Mouse (Mus musculus): ENCODE results near the gene Npas3. TPM values are rescaled to one million over a fixed set of nuclear protein-coding genes. Genes with fewer than 3 reads are reported as not detected.

The Npas3 gene
- polyA plus RNA-seq, 1 experiment from 2014 or later = 9.2 TPM

GRCm38 (mm10) chr12:53566712-53567387 is 318.4 kb downstream of the Npas3 start:
- Histone ChIP-seq H3K36me3 (0 out of 2 replicates have a peak, but pooled peaks cover 3% of the 10 kb centered on the region), H3K4me3 (no peak overlapping the region), H3K27ac (replicated peaks) (no peak overlapping the region), H3K4me1 (no peaks in the 10 kb centered on the region), H3K27me3 (ENCODE audit: low read depth, poor library complexity, severe bottlenecking) (no peaks in the 10 kb centered on the region), H3K9me3 (replicated peaks) (no peaks in the 10 kb centered on the region)
- 91% methylated on average over 12 of the region's 12 CpGs for WGBS
- no peak for DNase-seq (ENCODE audit: low spot score)

- Histone ChIP-seq H3K4me3 (no peak overlapping the region), H3K27ac (replicated peaks) (no peak overlapping the region), H3K4me1 (no peaks in the 10 kb centered on the region), H3K27me3 (ENCODE audit: low read depth, poor library complexity, severe bottlenecking) (no peaks in the 10 kb centered on the region), H3K9me3 (replicated peaks) (no peaks in the 10 kb centered on the region), H3K36me3 (no peaks in the 10 kb centered on the region)
- 95% methylated on average over 5 of the region's 5 CpGs for WGBS
- DNase-seq (ENCODE audit: low spot score) = no peak
Observed at GRCm38 (mm10) chr12:53581181-53581580, 332.7 kb downstream of the Npas3 start.

- no peak for DNase-seq (ENCODE audit: low spot score)
- Histone ChIP-seq H3K4me3 (no peak overlapping the region), H3K9me3 (replicated peaks) (no peaks in the 10 kb centered on the region), H3K4me1 (peaks cover 25% of the 10 kb centered on the region), H3K36me3 (no peaks in the 10 kb centered on the region), H3K27ac (replicated peaks) (peak overlapping the region; percentile 30; the same call in 1 of the 2 replicates), H3K27me3 (ENCODE audit: low read depth, poor library complexity, severe bottlenecking) (no peaks in the 10 kb centered on the region)
- WGBS = 91% methylated on average over 5 of the region's 5 CpGs
Observed at GRCm38 (mm10) chr12:53587249-53587648, 338.8 kb downstream of the Npas3 start.

- H3K4me3 ChIP-seq = no peak overlapping the region
- no peaks in the 10 kb centered on the region for H3K9me3 ChIP-seq (replicated peaks)
- 87% methylated on average over 19 of the region's 19 CpGs for WGBS
- no peaks in the 10 kb centered on the region for H3K36me3 ChIP-seq
- no peak for DNase-seq (ENCODE audit: low spot score)
- H3K27ac ChIP-seq (replicated peaks) = peak overlapping the region; percentile 30; the same call in 1 of the 2 replicates
- H3K27me3 ChIP-seq (ENCODE audit: low read depth, poor library complexity, severe bottlenecking) = no peaks in the 10 kb centered on the region
- peaks cover 25% of the 10 kb centered on the region for H3K4me1 ChIP-seq
Observed at GRCm38 (mm10) chr12:53587691-53588504, 339.4 kb downstream of the Npas3 start.

DNA sequence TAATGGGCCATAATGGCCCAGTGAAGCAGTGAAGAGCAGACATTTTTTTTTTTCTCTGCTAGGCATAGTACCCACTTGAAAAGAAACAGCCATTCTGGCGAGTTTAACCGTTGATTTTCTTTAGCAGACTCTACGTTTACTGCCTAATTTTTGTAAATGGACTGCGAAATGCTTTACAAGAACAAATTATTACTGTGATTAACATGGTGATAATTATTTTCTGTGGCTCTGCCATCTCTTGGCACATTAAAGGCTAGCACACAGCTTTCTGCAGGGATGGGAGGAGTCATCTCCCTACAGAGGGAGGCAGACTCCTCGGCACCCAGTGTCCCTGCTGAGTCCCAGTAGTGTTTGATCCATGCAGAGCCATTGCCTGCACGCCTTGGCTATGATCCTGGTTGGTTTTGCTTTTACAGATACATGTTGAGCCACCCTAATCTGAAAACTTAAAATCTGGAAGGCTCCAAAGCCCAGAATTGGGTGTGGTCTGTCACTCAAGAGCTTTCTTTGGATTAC is 341.0 kb downstream of the Npas3 start:
- Histone ChIP-seq H3K9me3 (replicated peaks) (no peaks in the 10 kb centered on the region), H3K27ac (replicated peaks) (no peak overlapping the region), H3K36me3 (no peaks in the 10 kb centered on the region), H3K4me3 (no peak overlapping the region), H3K4me1 (peaks cover 25% of the 10 kb centered on the region), H3K27me3 (ENCODE audit: low read depth, poor library complexity, severe bottlenecking) (no peaks in the 10 kb centered on the region)
- 71% methylated on average over 6 of the region's 6 CpGs for WGBS
- DNase-seq (ENCODE audit: low spot score) = no peak

DNA sequence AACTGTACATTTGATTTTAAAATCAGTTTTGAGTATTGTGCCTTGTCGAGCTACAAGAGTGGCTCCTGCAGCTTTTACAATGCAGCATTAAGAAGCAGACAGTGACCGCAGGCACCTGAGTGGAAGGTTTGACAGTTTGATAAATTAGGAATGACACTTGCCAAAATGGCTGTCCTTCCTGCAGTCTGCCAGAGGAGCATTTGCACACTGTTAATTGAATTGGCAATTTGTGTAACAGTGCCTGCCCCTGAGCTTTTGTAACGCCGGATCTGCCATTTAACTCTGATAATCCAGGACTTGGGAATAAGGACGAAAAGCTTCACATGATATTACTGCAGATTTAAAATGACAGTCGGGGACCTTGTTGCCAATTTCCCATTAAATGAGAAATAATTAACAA is 357.2 kb downstream of the Npas3 start:
- Histone ChIP-seq H3K36me3 (peaks cover 8% of the 10 kb centered on the region; the same call in 1 of the 2 replicates), H3K9me3 (replicated peaks) (no peaks in the 10 kb centered on the region), H3K27me3 (ENCODE audit: low read depth, poor library complexity, severe bottlenecking) (no peaks in the 10 kb centered on the region), H3K27ac (replicated peaks) (no peak overlapping the region), H3K4me3 (no peak overlapping the region), H3K4me1 (no peaks in the 10 kb centered on the region)
- 82% methylated on average over 6 of the region's 6 CpGs for WGBS
- DNase-seq (ENCODE audit: low spot score) = no peak

- 89% methylated on average over 7 of the region's 7 CpGs for whole genome bisulfite sequencing
- DNase-seq (ENCODE audit: low spot score) = no peak
- Histone ChIP-seq H3K9me3 (replicated peaks) (no peaks in the 10 kb centered on the region), H3K27ac (replicated peaks) (no peak overlapping the region), H3K36me3 (no peaks in the 10 kb centered on the region), H3K4me1 (peaks cover 5% of the 10 kb centered on the region), H3K27me3 (ENCODE audit: low read depth, poor library complexity, severe bottlenecking) (no peaks in the 10 kb centered on the region), H3K4me3 (no peak overlapping the region)
Observed at GRCm38 (mm10) chr12:53612120-53612519, 363.6 kb downstream of the Npas3 start.

- Histone ChIP-seq H3K4me1 (peaks cover 32% of the 10 kb centered on the region), H3K27ac (replicated peaks) (no peak overlapping the region), H3K4me3 (no peak overlapping the region), H3K9me3 (replicated peaks) (no peaks in the 10 kb centered on the region), H3K36me3 (no peaks in the 10 kb centered on the region), H3K27me3 (ENCODE audit: low read depth, poor library complexity, severe bottlenecking) (no peaks in the 10 kb centered on the region)
- 66% methylated on average over 7 of the region's 7 CpGs for WGBS
- no peak for DNase-seq (ENCODE audit: low spot score)
Observed at GRCm38 (mm10) chr12:53621271-53621670, 372.8 kb downstream of the Npas3 start.

GRCm38 (mm10) chr12:53623793-53624192 is 375.3 kb downstream of the Npas3 start:
- 50% methylated on average over 9 of the region's 9 CpGs for WGBS

GRCm38 (mm10) chr12:53624379-53625021 is 376.0 kb downstream of the Npas3 start:
- H3K4me3 ChIP-seq = no peak overlapping the region
- no peaks in the 10 kb centered on the region for H3K36me3 ChIP-seq
- whole genome bisulfite sequencing = 73% methylated on average over 11 of the region's 11 CpGs
- DNase-seq (ENCODE audit: low spot score) = no peak
- H3K27ac ChIP-seq (replicated peaks) = peak overlapping the region; percentile 72
- no peaks in the 10 kb centered on the region for H3K9me3 ChIP-seq (replicated peaks)
- H3K4me1 ChIP-seq = peaks cover 32% of the 10 kb centered on the region
- no peaks in the 10 kb centered on the region for H3K27me3 ChIP-seq (ENCODE audit: low read depth, poor library complexity, severe bottlenecking)

More at GRCm38 (mm10) chr12:53623793-53624192, 375.3 kb downstream of the Npas3 start:
- Histone ChIP-seq H3K36me3 (no peaks in the 10 kb centered on the region), H3K9me3 (replicated peaks) (no peaks in the 10 kb centered on the region), H3K27ac (replicated peaks) (peak overlapping the region; percentile 72), H3K27me3 (ENCODE audit: low read depth, poor library complexity, severe bottlenecking) (no peaks in the 10 kb centered on the region), H3K4me3 (no peak overlapping the region), H3K4me1 (peaks cover 32% of the 10 kb centered on the region)
- peak; percentile 25 for DNase-seq (ENCODE audit: low spot score)

GRCm38 (mm10) chr12:53629483-53630120 is 381.1 kb downstream of the Npas3 start:
- no peak overlapping the region for H3K27ac ChIP-seq (replicated peaks)
- no peak for DNase-seq (ENCODE audit: low spot score)
- 91% methylated on average over 8 of the region's 8 CpGs for WGBS

DNA sequence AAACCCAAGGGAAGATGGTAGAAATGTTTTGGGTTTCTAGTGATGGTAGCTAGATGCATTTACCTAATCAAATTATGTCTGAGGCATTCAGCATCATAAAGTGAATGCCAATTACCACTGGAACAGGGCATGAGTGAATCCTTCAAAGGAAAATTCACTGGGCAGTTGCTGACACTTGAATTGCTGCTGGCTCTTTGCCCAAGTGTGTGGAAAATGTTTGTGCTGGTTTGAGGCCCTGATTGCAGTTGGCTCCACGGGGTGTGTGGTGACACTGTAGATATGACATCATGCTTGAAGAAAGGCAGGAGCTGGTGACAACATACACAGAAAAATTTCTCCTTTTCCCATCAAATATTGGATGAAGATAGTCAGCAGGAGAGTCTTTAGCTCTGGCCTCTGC is 382.1 kb downstream of the Npas3 start:
- Histone ChIP-seq H3K9me3 (replicated peaks) (no peaks in the 10 kb centered on the region), H3K4me3 (no peak overlapping the region), H3K36me3 (no peaks in the 10 kb centered on the region), H3K4me1 (peaks cover 18% of the 10 kb centered on the region), H3K27ac (replicated peaks) (no peak overlapping the region), H3K27me3 (ENCODE audit: low read depth, poor library complexity, severe bottlenecking) (no peaks in the 10 kb centered on the region)
- WGBS = 82% methylated on average over 1 of the region's 1 CpGs
- DNase-seq (ENCODE audit: low spot score) = no peak

More at GRCm38 (mm10) chr12:53629483-53630120, 381.1 kb downstream of the Npas3 start:
- Histone ChIP-seq H3K4me3 (no peak overlapping the region), H3K27me3 (ENCODE audit: low read depth, poor library complexity, severe bottlenecking) (no peaks in the 10 kb centered on the region), H3K4me1 (peaks cover 19% of the 10 kb centered on the region), H3K9me3 (replicated peaks) (no peaks in the 10 kb centered on the region), H3K36me3 (no peaks in the 10 kb centered on the region)

Data from midbrain, embryonic 10.5 days (tissue).